Mouse (Mus musculus): Measurements from ENCODE around the gene Polm. TPM values are rescaled to one million over a fixed set of nuclear protein-coding genes. Genes with fewer than 3 reads are reported as not detected.
"Not testable (repeated sequence)": the region's sequence is repeated elsewhere in the genome, so short reads cannot be mapped to it uniquely, and the experiment has no call there.

Polm gene
- total RNA-seq, 2 experiments from 2014 or later, result 1.9 to 2.3 TPM

DNA sequence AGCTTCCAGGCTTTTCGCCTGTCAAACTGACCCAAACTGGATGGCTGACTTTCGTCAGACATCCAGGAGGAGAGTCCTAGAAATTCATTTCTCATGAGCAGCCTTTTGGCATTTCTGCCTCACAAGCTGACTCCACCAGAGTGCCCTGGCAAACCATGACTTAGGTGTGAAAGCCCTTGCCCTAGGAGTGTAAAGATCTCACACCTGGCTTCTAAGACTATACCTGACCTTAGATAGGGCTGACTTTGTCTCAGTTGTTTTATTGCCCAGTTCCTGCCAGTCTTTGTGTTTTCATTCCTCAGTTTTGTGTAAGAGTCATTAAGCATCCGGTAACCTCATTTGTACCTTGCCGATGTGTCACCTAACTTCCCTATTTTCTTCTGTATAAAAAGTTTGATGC lies 28.3 kb downstream of the Polm start:
- intact Hi-C loops (cut with DNase I); DNase-seq: not testable (repeated sequence)

DNA sequence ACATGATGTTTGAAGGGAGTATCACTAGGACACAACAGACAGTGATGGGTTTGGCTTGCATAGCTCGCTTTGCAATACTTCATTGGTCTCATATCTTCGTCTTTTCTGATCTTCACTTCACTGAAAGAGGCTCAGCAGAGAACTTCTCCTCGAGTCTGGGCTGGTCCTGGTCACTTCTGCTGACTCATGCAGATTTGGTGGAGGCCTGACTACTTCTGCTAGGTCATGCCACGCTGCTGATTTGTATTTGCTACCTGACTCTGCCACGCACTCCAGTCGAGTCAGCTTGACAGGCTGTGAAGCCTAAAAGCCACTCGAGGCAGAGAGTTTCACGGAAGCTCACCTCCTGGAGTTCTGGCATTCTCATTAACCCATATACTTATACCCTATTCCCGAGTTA lies 29.9 kb downstream of the Polm start:
- intact Hi-C loops (cut with DNase I), result loop anchor here (2.0 kb wide), 1 partner anchor 21 kb away; no protein-coding TSS in a partner anchor
- DNase-seq, result no peak

- intact Hi-C loops (cut with DNase I), result loop anchor here (2.0 kb wide), 1 partner anchor 23 kb away; no protein-coding TSS in a partner anchor
- no peak for DNase-seq
These were observed 32.1 kb downstream of the Polm start for GRCm38 (mm10) chr11:5805711-5806110.

- no peak for DNase-seq
- intact Hi-C loops (cut with DNase I), result no loop called here
These were observed 33.6 kb downstream of the Polm start for GRCm38 (mm10) chr11:5804174-5804573.

- DNase-seq, result peak; percentile 58
- intact Hi-C loops (cut with DNase I), result no loop called here
These were observed 34.2 kb downstream of the Polm start, which contains the start of gene Pgam2 for GRCm38 (mm10) chr11:5803551-5803981. Gene Pgam2, minus strand, starts transcription at chr11:5803733.

DNA sequence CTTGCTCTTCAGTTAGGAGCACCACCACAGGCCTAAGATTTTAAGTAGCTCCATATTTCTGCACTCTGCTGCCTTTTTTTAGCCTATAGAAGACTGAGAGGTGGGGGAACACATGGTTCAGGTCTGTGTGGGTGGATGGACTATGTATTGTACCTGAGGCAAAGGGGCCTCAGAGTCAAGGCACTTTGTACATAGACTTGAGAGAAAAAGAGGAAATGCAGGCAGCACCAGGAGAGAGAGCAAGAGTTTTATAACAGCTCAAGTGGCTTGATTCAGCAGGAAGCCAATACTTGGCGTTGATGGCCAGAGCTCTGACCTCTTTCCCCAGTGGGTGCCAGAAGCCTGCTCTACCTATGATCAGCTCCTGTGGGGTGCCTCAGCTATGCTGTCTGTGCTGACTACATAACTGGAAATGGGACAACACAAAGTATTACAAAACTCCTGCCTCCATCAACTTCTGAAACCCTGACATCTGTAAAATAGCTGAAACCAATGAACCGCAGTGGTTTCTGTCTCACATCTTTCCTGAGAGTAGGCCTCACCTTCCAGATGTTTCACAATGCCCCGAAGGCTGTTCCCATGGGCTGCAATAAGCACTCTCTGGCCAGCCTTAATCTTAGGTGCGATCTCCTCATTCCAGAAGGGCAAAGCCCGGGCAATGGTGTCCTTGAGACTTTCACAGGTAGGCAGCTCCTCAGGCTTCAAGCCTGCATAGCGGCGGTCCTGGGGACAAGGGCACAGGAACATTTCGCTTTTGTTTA lies 35.2 kb downstream of the Polm start:
- intact Hi-C loops (cut with DNase I), result no loop called here
- DNase-seq, result no peak

- DNase-seq, result peak; percentile 58 to 65
- intact Hi-C loops (cut with DNase I), result no loop called here
These were observed 35.8 kb downstream of the Polm start for GRCm38 (mm10) chr11:5802005-5802404.

- intact Hi-C loops (cut with DNase I), result loop anchor here (2.0 kb wide), 1 partner anchor 35 kb away; no protein-coding TSS in a partner anchor
- DNase-seq, result no peak
These were observed 36.3 kb downstream of the Polm start for GRCm38 (mm10) chr11:5801511-5801910.

DNA sequence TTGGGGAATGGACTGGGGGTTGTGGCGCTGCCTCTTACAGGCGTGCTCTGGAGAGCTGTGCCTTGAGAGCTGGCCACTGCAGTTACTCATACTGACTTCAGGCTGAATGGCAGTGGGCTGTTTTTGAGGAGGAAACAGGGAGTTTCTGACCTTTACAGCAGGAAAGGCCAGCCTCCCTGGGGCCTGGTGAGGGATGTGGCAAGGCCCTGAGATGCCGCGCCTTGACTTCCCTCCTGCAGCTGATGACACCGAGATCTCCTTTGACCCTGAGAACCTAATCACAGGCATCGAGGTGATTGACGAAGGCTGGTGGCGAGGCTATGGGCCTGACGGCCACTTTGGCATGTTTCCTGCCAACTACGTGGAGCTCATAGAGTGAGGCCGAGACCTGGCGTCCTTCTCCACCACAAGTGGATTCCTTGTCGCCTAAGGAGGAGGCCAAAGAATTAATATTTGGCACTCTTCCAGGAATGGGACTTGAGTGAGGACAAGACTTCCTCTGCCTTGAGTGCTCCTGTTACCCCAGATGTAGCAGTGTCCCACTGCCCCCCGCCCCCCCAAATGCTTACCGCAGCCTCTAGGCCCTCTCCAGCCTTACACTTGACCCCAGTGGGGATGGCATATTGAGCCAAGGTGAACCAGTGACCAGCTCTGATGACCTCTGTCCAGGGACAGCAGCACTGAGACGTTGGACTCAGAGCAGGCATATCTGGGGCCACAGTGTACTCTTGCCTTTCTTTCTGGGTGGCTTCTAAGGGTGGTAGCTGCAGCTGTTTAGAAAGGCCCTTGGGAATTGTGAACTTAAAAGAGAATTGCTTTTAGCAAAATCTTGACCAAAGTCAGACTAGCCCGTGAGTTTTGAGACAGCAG lies 38.0 kb downstream of the Polm start:
- peak in 1 of 2 experiments; percentile 41 for DNase-seq
- intact Hi-C loops (cut with DNase I), result loop anchor here (2.0 kb wide), 1 partner anchor 37 kb away; no protein-coding TSS in a partner anchor

- no peak for DNase-seq
- intact Hi-C loops (cut with DNase I), result no loop called here
These were observed 39.9 kb downstream of the Polm start for GRCm38 (mm10) chr11:5797928-5798327.

GRCm38 (mm10) chr11:5797371-5797770 lies 40.4 kb downstream of the Polm start:
- DNase-seq, result no peak

DNA sequence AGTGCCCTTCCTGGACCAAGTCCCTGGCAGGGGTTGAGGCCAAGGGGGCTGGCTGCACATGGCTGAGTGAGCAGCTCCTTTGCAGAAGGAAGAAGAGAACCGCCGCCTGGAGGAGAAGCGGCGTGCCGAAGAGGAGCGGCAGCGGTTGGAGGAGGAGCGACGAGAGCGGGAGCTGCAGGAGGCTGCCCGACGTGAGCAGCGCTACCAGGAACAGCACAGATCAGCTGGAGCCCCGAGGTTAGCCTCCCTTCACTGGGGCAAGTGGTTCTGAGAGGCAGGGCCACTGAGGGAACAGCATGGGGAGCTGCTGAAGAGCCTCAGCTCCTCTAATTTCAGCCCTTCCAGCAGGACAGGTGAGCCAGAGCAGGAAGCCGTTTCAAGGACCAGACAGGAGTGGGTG lies 40.9 kb downstream of the Polm start:
- no peak for DNase-seq
- intact Hi-C loops (cut with DNase I), result no loop called here

More at GRCm38 (mm10) chr11:5797371-5797770, 40.4 kb downstream of the Polm start:
- intact Hi-C loops (cut with DNase I), result no loop called here

DNA sequence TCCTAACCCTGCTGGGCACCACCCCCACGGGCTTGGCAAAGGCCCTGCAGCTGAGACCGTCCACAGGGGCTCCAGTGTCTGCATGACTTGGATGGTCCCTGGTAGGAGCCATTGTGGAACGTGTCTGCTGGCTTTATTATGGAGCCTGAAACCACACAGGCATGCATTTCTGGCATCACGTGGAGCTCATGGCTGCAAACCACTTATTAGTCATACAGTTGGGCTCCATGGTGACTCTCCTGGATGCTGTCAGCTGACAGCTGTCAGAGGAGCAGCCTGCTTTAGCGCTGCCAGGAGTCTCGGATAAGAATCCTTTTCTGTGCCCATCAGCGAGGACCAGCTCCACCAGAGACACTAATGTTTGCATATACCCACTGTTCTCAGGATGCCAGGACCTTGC lies 42.1 kb downstream of the Polm start:
- intact Hi-C loops (cut with DNase I), result loop anchor here (2.0 kb wide), 1 partner anchor 91 kb away; no protein-coding TSS in a partner anchor
- no peak for DNase-seq

DNA sequence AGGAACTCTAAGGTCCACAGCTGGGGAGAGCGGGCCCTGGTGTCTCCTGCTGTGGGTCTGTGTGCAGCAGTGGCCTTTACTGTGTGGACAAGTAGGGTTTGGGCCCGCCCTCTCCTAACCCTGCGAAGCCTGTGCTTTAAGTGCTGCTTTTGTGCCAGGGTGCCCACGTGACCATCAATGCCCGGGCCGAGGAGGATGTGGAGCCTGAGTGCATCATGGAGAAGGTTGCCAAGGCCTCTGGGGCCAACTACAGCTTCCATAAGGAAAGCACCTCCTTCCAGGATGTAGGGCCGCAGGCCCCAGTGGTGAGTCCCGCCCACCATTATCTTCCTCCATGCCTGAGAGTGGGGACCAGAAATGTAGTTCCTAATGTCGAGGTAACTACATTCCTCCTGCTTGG lies 42.5 kb downstream of the Polm start:
- intact Hi-C loops (cut with DNase I), result loop anchor here (2.0 kb wide), 1 partner anchor 92 kb away; no protein-coding TSS in a partner anchor
- no peak for DNase-seq

DNA sequence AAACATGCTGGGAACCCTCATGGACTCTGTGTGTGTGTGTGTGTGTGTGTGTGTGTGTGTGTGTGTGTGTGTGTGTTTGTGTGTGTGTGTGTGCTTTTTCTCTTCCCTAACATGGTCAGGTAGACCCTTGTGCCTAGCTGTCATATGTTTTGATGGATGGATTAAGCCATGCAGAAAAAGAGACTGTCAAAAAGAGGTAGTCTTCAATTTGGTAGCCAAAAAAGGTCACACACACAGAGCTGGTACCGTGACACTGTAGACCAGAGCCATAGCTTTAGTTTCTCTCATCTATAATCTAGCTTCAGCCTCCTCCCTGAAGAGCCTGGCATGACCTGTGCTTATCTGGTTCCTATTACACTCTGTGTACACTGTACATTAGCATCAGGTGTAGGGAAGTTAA lies 47.4 kb downstream of the Polm start:
- intact Hi-C loops (cut with DNase I), result no loop called here
- DNase-seq, result no peak

GRCm38 (mm10) chr11:5789754-5790333 lies 48.0 kb downstream of the Polm start:
- intact Hi-C loops (cut with DNase I), result loop anchor here (5.0 kb wide), 1 partner anchor 303 kb away; no protein-coding TSS in a partner anchor
- DNase-seq, result no peak

DNA sequence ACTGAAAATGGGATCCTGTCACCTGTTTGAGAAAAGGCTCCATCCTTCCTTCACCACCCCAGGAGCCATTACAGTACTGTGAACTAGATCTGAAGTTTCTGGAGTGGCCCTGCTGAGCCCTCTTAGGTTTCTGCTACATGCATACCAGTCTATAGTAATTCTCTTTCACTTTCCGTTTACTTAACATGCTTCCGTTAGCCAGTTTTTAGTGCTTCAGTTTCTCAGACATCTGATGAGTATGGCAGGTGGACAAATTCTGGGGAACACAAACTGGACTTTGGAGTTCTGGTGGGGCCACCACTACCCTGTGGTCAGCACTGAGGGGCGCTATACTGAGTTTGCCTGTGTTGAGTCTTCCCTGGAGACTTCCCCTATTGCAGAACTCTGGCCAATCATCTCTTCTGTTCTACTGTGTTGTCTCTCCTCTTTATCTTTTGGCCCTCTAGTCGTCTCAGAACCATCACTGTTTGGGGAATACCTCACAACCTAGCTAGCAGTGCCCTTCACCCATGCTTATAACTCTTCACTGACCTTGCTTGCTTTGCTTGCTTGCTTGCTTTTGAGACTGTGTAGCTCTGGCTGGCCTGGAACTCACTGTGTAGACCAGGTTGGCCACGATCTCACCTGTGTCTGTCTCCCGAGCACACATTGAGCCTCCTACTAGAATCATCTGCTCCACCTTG lies 48.6 kb downstream of the Polm start:
- DNase-seq, result no peak
- intact Hi-C loops (cut with DNase I), result loop anchor here (5.0 kb wide), 1 partner anchor 302 kb away; no protein-coding TSS in a partner anchor

DNA sequence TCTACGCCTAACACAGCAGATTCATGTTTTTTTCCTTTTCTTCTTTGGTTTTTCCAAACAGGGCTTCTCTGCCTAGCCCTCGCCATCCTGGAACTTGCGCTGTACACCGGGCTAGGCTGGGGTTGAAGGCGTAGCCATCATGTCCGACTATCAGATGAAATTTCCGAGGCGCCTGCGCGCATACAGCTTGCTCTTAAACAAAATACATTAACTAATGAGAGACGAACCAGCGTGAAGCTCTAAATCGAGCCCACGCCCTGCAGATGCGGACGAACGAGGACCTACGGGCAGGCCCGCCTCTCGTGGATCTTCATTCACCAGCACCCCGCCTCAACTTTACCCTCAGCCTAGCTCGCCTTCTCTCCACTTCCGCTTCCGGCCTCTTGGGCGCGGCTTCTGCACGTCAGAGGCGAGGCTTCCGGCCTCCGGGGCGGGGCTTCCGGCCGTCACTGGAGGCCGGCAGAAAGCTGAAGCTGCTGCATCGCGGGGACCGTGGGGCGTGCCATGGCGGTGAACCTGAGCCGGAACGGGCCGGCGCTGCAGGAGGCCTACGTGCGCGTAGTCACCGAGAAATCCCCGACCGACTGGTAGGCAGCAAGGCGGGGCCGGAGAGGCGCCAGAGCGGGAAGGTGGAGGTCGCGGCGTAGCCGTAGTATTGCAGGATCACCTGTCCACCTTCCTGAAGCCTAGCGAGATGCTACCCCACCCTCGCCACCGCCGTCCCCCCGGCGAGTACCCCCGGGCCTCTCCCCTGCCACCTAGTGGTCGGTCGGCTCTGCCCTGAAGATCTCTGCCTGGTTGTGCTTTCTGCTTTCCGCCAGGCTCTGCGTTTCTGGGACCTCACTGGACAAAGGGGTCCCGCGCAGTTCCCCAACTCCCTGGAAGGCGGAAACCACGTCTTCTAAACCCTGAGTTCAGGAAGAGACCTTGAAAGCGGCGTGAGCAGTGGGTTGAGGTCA lies 49.5 kb downstream of the Polm start, which contains the start of gene Dbnl:
Dbnl (plus strand) TSS at position 433 of the 959 bp plus-strand sequence.
- intact Hi-C loops (cut with DNase I), result loop anchor here (5.0 kb wide), 1 partner anchor 301 kb away; no protein-coding TSS in a partner anchor
- peak; percentile 93 for DNase-seq

DNA sequence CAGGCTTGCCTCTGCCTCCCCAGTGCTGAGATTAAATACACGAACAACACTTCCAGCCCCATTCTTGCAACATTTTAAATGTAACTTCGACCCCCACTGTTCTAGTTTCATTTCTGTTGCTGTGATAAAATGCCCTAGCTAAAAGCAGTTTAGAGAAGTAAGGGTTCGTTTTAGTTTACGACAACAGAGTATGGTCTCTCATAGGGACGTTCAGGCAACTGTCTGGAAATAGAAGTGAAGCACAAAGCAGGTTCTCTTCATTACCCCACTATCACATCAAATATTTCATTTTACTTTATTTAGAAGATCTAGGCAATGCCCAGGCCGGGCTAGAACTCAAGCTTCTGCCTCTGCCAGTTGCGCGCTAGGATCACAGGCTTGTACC lies 50.2 kb downstream of the Polm start:
- intact Hi-C loops (cut with DNase I), result loop anchor here (5.0 kb wide), 1 partner anchor 300 kb away; no protein-coding TSS in a partner anchor
- DNase-seq, result no peak

Data from gastrocnemius, postnatal 36 days (tissue).